Mouse (Mus musculus) ES-Bruce4 (cell line): ENCODE measurements at regions not wholly inside any gene's neighbourhood (a gene's known extent, or its start where the extent isn't known, plus 50 kb on each side); places are given as distances from the start of the nearest gene placed in this dataset.
"Not testable (repeated sequence)": the region's sequence is repeated elsewhere in the genome, so short reads cannot be mapped to it uniquely, and the experiment has no call there.

ENCODE experiments used
- H3K27ac ChIP-seq: 2 replicates; pipeline ENCODE4 v1.5.1; 2012; ENCODE audit warnings: low read length, inconsistent platforms; ENCODE audit not compliant: insufficient read depth
- H3K27me3 ChIP-seq: 2 replicates; pipeline ENCODE4 v1.6.1; 2012; ENCODE audit warnings: mild to moderate bottlenecking, low read length, inconsistent platforms; ENCODE audit not compliant: control insufficient read depth, poor library complexity, insufficient read depth, severe bottlenecking
- H3K36me3 ChIP-seq: 2 replicates; pipeline ENCODE4 v1.6.1; 2012; ENCODE audit warnings: inconsistent platforms, mild to moderate bottlenecking, low read length, moderate library complexity; ENCODE audit not compliant: control insufficient read depth, poor library complexity, insufficient read depth, severe bottlenecking
- H3K4me1 ChIP-seq: one replicate; pipeline ENCODE4 v1.8.1; 2011; ENCODE audit warnings: low read length; ENCODE audit not compliant: control insufficient read depth, insufficient read depth
- H3K4me3 ChIP-seq: 2 replicates; pipeline ENCODE4 v1.5.1; 2011; ENCODE audit warnings: low read depth, mild to moderate bottlenecking, low read length
- H3K9ac ChIP-seq: 2 replicates; pipeline ENCODE4 v1.6.1; 2012; ENCODE audit warnings: low read depth, mild to moderate bottlenecking, inconsistent platforms; ENCODE audit not compliant: poor library complexity, severe bottlenecking
- H3K9me3 ChIP-seq: replicated peaks from 2 replicates; pipeline ENCODE4 v1.6.1; 2012; ENCODE audit warnings: mild to moderate bottlenecking, low read length, inconsistent platforms; ENCODE audit not compliant: control insufficient read depth, poor library complexity, insufficient read depth, severe bottlenecking
- CTCF ChIP-seq: IDR thresholded peaks from one replicate; pipeline ENCODE4 v1.8.1; 2011; ENCODE audit warnings: low read depth, low read length
- EP300 ChIP-seq: IDR thresholded peaks from 2 replicates; pipeline ENCODE4 v1.6.1; 2011; ENCODE audit warnings: low read depth, low read length; ENCODE audit not compliant: insufficient read depth
- POLR2A ChIP-seq: IDR thresholded peaks from one replicate; pipeline ENCODE4 v1.8.1; 2011; ENCODE audit warnings: low read length; ENCODE audit not compliant: insufficient read depth

- H3K27me3 ChIP-seq = no peaks in the 10 kb centered on the region
- H3K9ac ChIP-seq = no peak overlapping the region
- H3K9me3 ChIP-seq = no peaks in the 10 kb centered on the region; the same call in 1 of the 2 replicates
- no peak overlapping the region for H3K27ac ChIP-seq
- TF ChIP-seq EP300 (no peak), CTCF (peak; percentile 76)
- H3K4me1 ChIP-seq = no peaks in the 10 kb centered on the region
- no peak overlapping the region for H3K4me3 ChIP-seq
- no peaks in the 10 kb centered on the region for H3K36me3 ChIP-seq
Measured at GRCm38 (mm10) chr14:120791828-120792554, 119.0 kb upstream of the Ipo5 start.

- Histone ChIP-seq H3K36me3 (no peaks in the 10 kb centered on the region), H3K4me1 (no peaks in the 10 kb centered on the region), H3K4me3 (no peak overlapping the region), H3K9ac (no peak overlapping the region), H3K27me3 (no peaks in the 10 kb centered on the region), H3K27ac (no peak overlapping the region), H3K9me3 (no peaks in the 10 kb centered on the region; the same call in 1 of the 2 replicates)
- TF ChIP-seq CTCF = no peak
- no peak for TF ChIP-seq POLR2A
- TF ChIP-seq EP300 = no peak
Measured at GRCm38 (mm10) chr14:120797916-120798490, 113.0 kb upstream of the Ipo5 start.

GRCm38 (mm10) chr14:120803191-120803590, 107.8 kb upstream of the Ipo5 start:
- Histone ChIP-seq H3K9ac (no peak overlapping the region), H3K36me3 (no peaks in the 10 kb centered on the region), H3K27ac (no peak overlapping the region), H3K4me1 (peaks cover 4% of the 10 kb centered on the region), H3K4me3 (no peak overlapping the region), H3K9me3 (no peaks in the 10 kb centered on the region), H3K27me3 (no peaks in the 10 kb centered on the region)
- no peak for TF ChIP-seq POLR2A
- 0 out of 2 replicates have a peak, but pooled peaks have one; percentile 3 for TF ChIP-seq EP300

GRCm38 (mm10) chr14:120803739-120804138, 107.3 kb upstream of the Ipo5 start:
- Histone ChIP-seq H3K9ac (no peak overlapping the region), H3K4me3 (no peak overlapping the region), H3K4me1 (peaks cover 4% of the 10 kb centered on the region)

GRCm38 (mm10) chr14:120804183-120804848, 106.7 kb upstream of the Ipo5 start:
- TF ChIP-seq CTCF = no peak
- no peak for TF ChIP-seq POLR2A
- no peak for TF ChIP-seq EP300
- Histone ChIP-seq H3K27me3 (no peaks in the 10 kb centered on the region), H3K4me1 (peaks cover 4% of the 10 kb centered on the region), H3K4me3 (no peak overlapping the region), H3K9me3 (no peaks in the 10 kb centered on the region), H3K36me3 (no peaks in the 10 kb centered on the region), H3K9ac (no peak overlapping the region), H3K27ac (no peak overlapping the region)

More at GRCm38 (mm10) chr14:120803739-120804138, 107.3 kb upstream of the Ipo5 start:
- Histone ChIP-seq H3K9me3 (no peaks in the 10 kb centered on the region), H3K36me3 (no peaks in the 10 kb centered on the region), H3K27ac (no peak overlapping the region), H3K27me3 (no peaks in the 10 kb centered on the region)
- TF ChIP-seq EP300 (no peak), CTCF (no peak), POLR2A (no peak)

GRCm38 (mm10) chr14:120805137-120805536, 105.9 kb upstream of the Ipo5 start:
- H3K27me3 ChIP-seq = no peaks in the 10 kb centered on the region
- no peak overlapping the region for H3K27ac ChIP-seq
- H3K9me3 ChIP-seq = no peaks in the 10 kb centered on the region
- H3K9ac ChIP-seq = no peak overlapping the region
- no peaks in the 10 kb centered on the region for H3K36me3 ChIP-seq
- H3K4me3 ChIP-seq = no peak overlapping the region
- peaks cover 4% of the 10 kb centered on the region for H3K4me1 ChIP-seq
- no peak for TF ChIP-seq EP300
- TF ChIP-seq POLR2A = no peak

GRCm38 (mm10) chr14:120805816-120806552, 105.0 kb upstream of the Ipo5 start:
- H3K27me3 ChIP-seq, H3K9ac ChIP-seq, H3K27ac ChIP-seq, H3K9me3 ChIP-seq, H3K36me3 ChIP-seq, H3K4me1 ChIP-seq: not testable (repeated sequence)
- peak overlapping the region; percentile 2 for H3K4me3 ChIP-seq
